Mouse (Mus musculus) embryonic fibroblast, embryonic 13.5 days (primary cell): ENCODE data around the gene Rapgef1.

ENCODE experiments used
- CTCF ChIP-seq: IDR thresholded peaks from 2 replicates; pipeline ENCODE4 v1.5.1; 2011; ENCODE audit warnings: mild to moderate bottlenecking, control low read depth, low read length, moderate library complexity, borderline replicate concordance; ENCODE audit not compliant: insufficient read depth
- POLR2A ChIP-seq: IDR thresholded peaks from 2 replicates; pipeline ENCODE4 v1.6.1; 2011; ENCODE audit warnings: low read depth, mild to moderate bottlenecking, control low read depth, low read length, moderate library complexity

DNA sequence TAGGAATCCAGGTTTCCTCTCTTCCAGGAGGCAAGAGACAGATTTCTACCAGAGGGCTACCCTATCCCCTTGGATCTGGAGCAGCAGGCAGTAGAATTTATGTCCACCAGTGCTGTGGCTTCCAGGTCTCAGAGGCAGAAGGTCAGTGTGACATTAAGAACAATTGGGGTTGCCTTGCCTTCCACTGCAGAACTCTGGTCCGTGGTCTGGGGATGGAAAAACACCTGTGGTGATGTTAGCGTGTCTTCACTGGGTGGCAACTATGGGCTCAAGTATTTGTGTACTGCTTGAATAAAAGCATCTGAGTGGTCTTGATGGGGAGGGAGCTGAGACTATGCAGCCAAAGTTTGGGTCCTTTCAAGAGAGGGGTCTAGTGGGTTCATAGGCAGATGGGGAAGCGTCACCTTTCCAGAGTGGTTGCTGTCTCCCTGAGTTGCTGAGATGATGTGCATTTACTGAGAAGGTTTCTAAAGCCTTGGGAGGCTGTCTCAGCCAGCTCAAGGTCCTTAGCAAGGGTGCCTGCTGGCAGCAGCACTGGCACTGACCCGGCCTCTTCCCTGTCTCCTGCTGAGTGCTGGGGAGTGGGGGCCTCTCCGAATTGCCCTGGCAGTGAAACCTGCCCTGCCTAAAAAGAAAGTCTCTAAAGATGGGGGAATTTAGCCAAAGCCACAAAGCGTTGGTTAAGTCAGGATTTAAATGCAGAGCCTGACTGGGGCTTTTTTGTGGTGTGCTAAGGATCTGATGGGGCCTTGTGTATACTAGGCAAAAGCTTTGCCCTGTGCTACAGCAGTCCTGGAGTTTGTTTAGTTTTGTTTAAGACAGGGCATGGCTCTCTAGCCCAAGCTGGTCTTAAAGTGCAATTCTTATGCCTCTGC lies 60.4 kb downstream of the Rapgef1 start:
- TF ChIP-seq POLR2A (no peak), CTCF (no peak)
